Mouse (Mus musculus): ENCODE data around the gene Inpp5f.
A peak's percentile ranks its signal among the peaks of the same experiment; 100 is the strongest.

GRCm38 (mm10) chr7:128690796-128691195 is 79.7 kb downstream of the Inpp5f start:
- TF ChIP-seq SRF (IDR thresholded peaks at IDR 0.05; ENCODE audit: control insufficient read depth, insufficient read length, low read depth): no peak
- TF ChIP-seq POLR2A (IDR thresholded peaks at IDR 0.05; ENCODE audit: insufficient read length, low read depth): no peak
- no peak for TF ChIP-seq MYOD1 (IDR thresholded peaks at IDR 0.05; ENCODE audit: control insufficient read depth in 1 of 3, insufficient read length in 2 of 3, low read depth in 2 of 3)
- no peak for TF ChIP-seq CEBPB (IDR thresholded peaks at IDR 0.05; ENCODE audit: insufficient read depth, poor library complexity, severe bottlenecking)
- TF ChIP-seq MAX (IDR thresholded peaks at IDR 0.05; ENCODE audit: low read depth): no peak
- no peak for TF ChIP-seq USF1 (IDR thresholded peaks at IDR 0.05; ENCODE audit: low read depth)
- no peak for TF ChIP-seq TCF12 (IDR thresholded peaks at IDR 0.05; ENCODE audit: insufficient read depth, poor library complexity, severe bottlenecking)
- TF ChIP-seq REST (IDR thresholded peaks at IDR 0.05; ENCODE audit: insufficient read depth, insufficient read length): no peak
- TF ChIP-seq POLR2AphosphoS2 (IDR thresholded peaks at IDR 0.05; ENCODE audit: insufficient read length, low read depth): peak; percentile 42
- no peak for TF ChIP-seq E2F4 (IDR thresholded peaks at IDR 0.05; ENCODE audit: insufficient read depth)
- no peak for TF ChIP-seq MYOG (IDR thresholded peaks at IDR 0.05; ENCODE audit: control insufficient read depth in 1 of 3, insufficient read depth in 1 of 3, insufficient read length in 2 of 3, low read depth in 2 of 3)

Measured in myocyte (in vitro differentiated cells).